Mouse (Mus musculus) skeletal muscle tissue, adult 2 months (tissue): ENCODE results near the gene Znfx1.

Experiments used
- DNase-seq: peaks from one replicate; pipeline ENCODE4 v3.0.0-alpha.2; 2012; ENCODE audit warnings: low read depth, low spot score

Znfx1 gene

DNA sequence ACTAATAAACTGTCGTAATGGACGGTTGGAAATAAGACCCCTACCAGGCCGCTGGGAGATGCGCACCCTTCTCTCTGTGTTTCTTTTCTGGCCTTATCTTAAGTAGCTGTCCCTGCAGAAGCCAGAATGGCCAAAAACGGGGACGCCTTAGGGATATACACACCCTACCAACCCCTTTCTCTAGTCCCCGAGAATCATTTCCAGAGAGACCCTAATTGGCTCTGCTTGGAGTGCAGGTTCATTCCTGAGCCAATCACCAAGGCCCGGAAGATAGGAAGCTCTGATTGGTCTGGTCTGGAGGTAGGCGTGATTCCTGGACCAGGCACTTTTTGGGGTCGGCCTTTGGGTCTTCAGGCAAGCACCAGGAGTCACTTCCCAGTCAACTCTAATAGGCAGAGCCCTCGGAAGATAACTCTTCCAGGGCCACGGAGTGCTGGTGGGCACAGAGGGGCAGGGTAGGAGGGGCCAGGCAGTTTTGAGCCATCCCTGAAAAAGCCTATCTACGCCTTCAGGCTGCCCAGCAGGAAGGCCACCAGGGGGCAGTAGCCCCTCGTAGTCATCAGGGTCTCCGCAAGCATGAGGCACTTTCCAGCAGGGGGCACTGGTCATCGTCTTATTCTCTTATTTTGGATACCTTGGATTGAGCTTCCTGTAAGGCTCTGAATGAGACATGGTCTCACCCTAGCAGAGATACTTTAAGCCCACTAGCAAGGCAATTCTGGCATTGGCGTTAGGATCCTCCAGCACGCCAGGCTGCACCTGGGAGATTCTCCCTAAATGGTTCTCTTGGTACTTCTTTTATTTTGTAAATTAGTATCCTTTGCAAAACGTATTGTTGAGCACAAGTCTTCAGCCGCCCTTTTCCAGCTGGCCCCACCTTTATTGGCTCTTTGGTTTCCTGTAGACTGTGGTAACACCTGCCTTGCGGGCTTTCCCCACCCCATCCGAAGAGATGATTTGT lies 9.1 kb upstream of the Znfx1 start:
- DNase-seq: peak; percentile 92

DNA sequence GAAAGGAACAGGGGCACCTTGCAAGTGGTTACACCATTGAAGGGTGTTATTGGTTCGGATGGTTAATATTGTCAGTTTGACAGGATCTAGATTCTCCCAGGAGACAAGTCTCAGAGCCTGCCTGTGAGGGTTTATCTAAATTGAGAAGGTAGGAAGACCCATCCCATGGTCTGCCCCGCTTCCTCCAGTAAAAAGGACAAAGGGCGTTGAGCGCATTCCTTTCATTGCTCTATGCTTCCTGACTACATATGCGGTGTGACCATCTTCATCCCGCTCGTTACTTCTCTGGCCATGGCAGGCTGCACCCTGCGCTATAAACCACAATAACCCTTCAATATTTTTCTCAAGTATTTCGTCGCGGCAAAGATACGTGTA lies 8.4 kb upstream of the Znfx1 start:
- no peak for DNase-seq

DNA sequence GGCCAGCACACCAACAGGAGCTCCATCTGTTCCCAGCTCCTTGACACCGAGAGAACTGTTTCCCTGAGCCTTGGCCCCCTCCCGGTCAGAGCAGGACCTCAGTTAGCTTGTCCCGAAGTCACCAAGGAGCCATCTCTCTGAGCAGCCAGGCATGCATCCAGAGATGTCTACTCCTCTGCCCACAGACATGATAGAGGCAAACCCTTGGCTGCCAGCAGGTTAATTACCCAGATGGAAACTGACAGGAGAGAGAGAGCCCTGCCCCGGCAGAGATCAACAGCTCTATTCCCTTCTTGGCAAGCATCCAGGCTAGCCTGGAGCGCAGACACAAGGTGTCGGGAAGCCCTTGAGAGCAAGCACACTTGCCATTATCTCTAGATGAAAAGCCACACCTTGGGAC lies 7.5 kb upstream of the Znfx1 start:
- no peak for DNase-seq

DNA sequence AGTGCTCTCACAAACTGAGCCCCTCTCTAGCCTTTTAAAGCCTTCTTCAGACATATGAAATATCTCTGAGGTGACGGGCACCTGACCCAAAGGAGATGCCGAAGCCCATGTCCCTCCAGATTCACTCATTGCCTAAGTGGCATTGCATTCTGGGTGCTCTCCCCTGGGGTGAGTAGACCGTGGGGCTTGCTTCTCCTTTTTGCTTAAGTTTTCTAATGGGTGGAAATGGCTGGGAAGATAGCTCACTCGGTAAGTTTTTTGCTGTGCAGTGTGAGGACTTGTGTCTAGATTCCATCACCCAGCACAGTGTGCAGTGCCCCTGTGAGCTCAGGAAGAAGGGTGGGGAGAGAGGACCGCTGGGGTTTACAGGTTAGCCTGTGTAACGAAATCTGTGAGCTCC lies 4.8 kb upstream of the Znfx1 start:
- no peak for DNase-seq

DNA sequence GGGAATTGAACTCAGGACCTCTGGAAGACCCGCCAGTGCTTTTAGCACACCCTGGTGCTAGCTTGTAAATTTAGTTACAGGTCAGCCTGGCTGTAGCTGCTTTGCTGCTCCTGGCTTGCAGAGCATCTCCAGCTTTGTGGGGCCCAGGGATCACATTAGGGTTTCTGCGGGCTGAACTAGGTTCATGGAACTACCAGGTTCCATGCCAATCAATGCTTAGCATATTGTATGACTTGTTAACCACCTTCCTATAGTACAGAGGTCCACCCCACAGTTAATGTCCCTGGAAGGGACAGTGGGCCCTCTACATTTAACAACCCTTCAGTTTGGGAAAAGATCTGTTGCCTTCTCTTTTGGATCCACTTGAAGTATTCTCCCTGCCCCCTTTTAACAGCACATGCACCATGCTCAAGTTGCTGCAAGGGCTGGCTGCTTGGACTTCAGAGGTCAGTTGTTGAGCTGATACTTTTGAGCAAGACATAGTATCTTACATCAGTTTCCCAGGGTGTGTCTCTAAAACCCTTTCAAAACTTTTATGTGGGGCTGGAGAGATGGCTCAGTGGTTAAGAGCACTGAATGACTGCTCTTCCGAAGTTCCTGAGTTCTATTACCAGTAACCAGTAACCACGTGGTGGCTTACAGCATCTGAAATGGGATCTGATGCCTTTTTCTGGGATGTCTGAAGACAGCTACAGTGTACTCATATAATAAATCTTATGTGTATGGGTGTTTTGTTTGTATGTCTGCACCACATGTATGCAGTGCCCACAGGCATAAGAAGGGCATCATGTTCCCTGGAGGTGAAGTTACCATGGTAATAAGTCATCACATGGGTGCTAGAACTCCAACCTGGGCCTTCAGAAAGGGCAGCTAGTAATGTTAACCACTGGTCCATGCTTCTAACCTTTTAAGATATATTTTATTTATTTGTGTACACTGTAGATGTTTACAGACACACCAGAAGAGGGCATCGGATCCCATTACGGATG lies 4.0 kb upstream of the Znfx1 start:
- no peak for DNase-seq

DNA sequence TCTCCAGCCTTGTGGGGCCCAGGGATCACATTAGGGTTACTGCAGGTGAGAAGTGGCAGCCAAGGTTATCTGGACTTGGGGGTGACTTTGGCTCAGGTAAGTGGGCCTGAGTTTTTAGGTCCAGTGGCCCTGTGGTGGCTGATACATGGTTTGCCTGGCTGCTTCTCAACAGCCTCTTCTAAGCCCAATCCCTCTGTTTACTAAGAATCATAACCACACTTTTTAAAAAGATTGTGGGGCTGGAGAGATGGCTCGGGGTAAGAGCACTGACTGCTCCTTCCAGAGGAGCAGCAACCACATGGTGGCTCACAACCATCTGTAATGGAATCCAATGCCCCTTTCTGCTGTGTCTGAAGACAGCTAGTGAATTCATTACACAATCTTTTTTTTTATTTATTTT lies 3.2 kb upstream of the Znfx1 start:
- no peak for DNase-seq

DNA sequence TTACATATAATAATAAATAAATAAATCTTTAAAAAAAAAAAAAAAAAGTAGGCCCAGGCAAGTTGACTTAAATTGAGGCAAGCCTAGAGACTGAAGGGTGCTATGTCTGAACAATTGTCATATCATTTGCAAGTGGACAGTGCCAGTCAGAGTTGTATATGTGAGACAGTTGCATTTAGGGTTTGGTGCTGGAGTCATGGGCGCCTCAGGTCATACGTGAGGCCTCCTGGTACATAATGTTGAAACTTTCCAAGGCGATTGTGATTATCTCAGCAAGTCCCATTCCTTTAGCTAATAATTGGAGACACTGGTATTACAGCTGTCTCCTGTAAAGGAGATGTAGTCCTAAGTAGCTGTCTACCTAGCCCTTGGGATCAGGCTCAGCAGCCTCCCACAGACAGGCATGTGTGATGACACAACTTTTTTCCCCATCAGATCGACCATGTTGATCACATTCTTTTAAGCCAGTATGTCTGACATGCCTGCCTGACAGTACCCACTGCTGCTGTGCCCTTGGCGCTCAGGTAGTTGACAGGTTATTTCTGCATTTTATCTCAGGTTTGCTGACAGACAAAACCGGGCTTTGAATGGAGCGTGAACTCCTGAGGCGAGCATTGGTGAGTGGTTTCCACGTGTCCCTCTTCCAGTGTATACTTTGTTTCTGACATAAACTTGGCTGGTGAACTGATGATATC lies 1.9 kb upstream of the Znfx1 start:
- no peak for DNase-seq

DNA sequence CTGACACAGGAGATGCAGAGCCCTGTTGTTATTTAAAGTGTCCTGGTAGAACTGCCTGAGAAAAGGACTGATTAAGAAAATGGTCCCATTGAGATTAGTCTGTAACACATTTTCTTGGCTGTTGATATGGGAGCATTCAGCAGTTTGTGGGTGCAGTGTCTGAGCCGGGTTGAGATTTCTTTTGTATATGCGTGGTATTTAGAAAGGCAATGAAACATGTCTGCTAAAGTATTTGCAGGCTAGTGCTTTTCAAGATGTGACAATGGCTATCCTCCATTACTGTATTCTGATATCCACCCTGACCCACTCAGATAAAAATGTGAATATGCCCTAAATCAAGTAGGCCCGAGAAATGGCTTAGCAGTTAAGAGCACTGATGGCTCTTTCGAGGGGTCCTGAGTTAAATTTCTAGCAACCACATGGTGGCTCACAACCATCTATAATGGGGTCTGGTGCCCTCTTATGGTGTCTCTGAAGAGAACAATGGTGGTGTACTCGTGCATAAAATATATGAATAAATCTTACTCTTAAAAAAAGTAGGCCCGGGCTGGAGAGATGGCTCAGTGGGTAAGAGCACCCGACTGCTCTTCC lies 1.2 kb upstream of the Znfx1 start:
- no peak for DNase-seq

DNA sequence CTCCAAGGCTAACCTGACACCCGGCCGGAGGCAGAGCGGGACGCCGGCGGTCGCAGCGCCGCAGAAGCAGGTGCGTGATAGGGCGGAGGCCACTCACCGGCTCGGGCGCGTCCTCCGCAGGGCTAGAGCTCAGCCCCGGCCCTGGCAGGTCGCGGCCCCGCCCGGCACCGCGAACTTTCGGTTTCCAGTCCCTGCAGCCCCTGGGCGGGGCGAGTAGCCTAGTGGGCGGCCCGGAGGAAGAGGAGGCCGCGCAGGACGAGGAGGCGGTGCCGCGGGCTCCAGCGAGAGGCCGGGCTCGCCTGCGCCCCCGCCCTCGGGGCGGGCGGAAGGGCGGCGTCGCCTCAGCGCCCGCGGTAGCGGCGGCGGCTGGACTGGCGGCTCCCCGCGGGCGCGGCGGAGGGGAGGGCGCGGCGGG lies 311 bp downstream of the Znfx1 start:
- peak; percentile 95 for DNase-seq

DNA sequence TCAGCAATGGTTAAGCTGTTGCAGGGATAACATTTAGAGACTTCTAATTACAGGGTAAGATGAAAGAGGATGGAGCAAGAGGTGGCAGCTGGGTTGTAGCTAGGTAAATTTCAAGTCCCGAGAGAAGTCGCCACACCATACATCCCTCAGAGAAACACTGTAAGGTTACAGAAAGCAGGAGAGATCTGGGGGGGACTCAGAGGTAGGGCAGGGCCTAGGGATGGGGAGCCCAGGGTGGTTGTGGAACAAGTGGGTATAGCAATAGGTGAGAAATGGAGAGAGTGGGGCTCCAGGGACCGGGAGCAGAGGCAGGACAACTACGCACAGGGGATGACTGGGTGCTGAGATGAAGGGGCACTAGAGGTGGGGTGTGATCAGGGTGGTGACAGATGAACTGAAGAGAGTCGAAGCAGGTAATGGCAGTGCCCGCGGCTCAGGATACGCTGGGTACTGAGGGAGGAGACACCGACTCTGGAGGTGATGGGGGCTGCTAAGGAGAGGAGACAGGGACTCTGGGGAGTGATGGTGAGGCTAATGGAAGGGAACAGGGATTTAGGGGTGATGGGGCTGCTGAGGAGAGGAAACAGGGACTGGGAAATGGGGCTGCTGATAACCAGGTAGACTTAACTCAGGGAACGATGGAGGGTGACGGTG lies 1.3 kb downstream of the Znfx1 start:
- DNase-seq: no peak

DNA sequence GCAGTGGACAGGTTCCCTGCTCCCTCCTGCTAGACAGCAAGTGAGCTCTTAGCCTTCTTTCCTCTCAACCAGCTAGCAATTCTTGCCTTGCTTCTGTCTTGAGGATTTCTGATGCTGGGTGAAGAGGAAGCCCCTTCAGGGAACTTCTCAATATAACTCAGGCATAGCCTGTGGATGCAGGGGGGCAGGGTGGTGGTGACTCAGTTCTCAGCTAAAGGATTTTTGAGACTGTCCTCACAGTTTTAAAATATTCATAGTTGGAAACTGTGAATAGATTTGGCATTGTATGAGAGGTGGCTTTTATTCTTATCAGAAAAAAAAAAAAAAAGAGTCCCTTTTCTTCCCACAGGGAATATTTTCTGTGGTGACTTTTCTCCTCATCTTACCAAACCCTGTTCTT lies 2.1 kb downstream of the Znfx1 start:
- DNase-seq: no peak

DNA sequence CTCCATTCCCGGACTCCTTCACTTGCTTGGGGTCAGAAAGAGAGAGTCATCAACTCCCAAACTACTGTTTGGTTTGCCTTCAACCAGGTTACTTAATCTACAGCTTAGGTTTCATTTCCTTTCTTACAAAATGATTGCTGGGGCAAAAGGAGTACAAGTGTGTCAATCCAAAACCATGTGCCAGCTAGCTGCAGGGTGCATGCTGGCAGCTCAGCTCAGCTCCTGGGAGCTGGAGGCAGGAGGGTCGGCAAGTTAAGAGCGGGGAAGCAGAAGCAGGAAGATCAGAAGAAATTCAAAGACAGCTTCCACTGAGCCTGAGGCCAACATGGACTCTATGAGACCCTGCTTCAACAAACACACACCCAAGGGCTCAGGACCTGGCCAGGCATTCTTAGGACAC lies 2.5 kb downstream of the Znfx1 start:
- DNase-seq: no peak

DNA sequence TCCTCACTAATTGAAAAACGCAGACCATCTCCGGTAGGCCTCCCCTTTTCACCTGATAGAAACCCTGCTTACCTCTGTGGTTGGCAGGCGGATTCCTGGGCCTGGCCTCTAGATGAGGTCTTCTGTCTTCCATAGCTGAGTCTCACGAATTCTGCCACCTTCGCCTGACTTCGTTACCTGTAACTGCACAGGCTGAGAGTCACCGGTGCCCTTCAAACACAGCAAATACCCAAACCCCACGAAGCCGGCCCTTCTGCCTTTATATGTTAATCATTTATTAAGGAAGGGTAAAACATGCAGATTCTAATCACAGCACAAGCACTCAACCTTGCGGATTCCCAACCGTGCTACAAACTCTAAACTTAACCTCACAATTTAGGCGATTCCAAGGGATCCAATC lies 2.9 kb downstream of the Znfx1 start:
- DNase-seq: no peak

DNA sequence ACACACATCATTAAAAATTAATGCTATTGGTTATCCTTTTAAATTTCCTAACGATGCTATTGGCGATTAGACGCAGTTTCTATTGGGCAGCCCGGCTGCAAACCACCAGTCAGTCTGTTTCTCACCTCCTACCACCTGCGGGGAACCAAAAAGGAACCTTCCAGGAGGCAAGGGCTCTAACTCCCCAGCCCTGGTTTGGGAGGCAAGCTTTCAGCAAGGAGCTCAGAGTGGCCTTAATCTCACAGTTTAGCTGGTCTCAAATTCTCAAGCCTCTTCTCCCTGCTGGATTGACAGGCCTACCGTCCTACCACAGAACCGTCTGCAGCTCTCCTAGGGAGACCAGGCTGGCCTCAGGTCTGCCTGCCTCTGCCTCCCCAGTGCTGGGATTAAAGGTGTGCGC lies 3.3 kb downstream of the Znfx1 start:
- DNase-seq: no peak

DNA sequence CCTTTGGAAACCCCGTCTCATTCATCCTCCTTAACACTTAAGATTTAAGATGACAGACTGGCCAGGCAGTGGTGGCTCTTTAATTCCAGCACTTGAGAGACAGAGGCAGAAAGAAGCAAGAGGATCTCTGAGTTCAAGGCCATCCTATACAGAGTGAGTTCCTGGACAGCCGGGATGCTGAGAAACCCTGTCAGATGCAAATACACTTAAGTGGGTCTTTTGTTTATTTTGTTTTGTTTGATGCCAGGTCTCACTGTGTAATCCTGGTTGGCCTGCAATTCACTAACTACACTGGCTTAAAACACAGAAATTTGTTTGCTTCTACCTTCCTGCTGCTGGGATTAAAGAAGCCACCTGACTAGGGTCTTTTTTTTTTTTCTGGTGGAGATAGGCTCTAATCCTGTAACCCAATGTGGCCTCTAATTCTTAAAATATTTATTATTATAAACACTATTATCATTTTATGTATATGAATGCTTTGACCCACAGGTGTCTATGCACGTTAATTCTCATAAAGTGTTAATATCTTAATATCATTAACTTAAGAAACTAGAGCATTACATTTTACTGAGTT lies 3.9 kb downstream of the Znfx1 start:
- DNase-seq: no peak

DNA sequence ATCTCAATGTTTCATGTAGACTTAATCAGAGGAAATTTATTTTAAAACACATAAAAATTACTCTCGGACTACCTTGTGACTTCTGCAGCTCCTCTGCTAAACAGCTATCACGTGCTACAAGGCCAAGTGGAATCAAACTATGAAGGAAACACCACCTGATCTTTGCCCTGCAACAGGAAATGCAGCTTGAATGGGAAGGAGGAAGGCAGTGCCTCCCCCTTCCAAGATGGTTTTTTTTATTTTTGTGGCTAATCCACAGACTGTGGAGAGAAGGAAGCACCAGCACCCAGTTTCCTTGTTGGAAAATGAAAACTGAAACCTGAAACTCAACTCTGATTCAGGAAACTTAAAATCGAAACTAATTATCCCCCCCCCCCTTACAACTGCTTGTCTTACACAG lies 4.6 kb downstream of the Znfx1 start:
- no peak for DNase-seq

DNA sequence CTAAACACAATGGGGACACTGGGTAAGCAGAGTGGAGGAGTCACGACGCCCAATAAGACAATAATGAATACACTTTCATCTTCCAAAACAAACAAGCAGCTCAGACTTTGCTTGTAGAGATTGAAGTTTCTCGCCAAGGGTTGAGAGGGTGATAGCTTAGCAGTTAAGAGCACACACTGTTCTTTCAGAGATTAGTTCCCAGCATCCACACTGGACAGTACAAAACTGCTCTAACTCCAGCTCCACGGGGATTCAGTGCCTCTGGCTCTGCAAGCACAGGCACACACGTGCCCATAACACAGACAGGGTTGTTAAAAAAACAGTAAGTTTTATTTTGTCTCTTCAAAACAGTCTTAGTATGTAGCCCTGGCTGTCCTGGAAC lies 5.9 kb downstream of the Znfx1 start:
- no peak for DNase-seq

DNA sequence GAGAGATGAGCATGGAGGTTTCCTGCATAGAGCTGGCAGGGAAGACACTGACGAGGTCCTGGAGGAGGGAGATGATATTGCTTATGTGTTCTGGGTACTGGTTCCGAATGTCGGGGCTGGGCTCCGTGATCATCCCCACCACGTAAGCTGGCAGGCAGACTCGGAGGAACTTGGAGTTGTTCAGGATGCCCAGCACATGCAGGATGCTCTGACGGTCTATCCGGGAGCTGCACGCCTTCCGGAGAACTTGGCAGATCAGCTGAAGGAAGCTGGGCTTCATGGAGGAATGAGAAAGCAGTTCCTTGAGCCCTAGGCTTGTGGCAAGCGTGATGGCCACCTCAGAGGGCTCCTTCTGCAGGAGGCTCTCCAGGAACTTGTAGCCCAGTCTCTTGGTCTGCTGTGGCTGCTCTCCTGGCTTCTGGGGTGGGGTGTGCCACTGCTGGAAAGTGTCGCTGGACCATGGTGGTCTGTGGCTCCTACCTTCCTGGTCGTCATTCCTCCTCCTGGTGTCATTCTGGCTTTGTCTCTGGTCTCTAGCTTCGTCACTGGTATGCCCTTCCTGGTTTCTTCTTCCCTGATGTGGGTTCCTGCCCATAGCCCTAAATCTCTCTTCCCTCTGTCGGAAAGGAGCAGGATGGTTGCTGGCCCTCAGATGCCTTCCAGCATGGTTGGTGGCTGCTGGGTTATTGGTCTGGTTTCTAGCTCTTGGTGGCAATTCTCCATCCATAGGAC lies 6.4 kb downstream of the Znfx1 start:
- no peak for DNase-seq

DNA sequence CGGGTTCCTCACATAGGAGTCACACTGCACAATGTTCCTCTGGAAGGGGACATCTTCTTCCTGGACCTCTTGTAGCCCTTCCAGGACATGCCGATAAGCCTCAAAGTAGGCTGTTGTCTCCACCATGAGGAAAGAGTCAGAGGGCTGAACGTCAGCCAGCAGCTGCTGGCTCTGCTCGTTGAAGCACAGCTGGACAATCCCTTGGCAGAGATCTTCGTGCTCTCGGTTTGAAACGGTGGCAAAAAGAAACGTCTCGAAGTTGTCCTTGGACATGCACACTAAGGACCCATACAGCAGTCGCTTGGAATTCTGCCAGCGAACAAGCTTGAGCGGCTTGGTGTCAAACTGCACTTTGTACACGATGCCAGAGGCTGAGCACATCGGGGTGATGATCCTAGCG lies 7.4 kb downstream of the Znfx1 start:
- DNase-seq: peak; percentile 73
